Mouse (Mus musculus) embryonic fibroblast, embryonic 13.5 days (primary cell): Measurements from ENCODE around the gene Ube3a.

Source experiments
- CTCF ChIP-seq: IDR thresholded peaks from 2 replicates; pipeline ENCODE4 v1.5.1; 2011; ENCODE audit warnings: mild to moderate bottlenecking, control low read depth, low read length, moderate library complexity, borderline replicate concordance; ENCODE audit not compliant: insufficient read depth
- POLR2A ChIP-seq: IDR thresholded peaks from 2 replicates; pipeline ENCODE4 v1.6.1; 2011; ENCODE audit warnings: low read depth, mild to moderate bottlenecking, control low read depth, low read length, moderate library complexity

GRCm38 (mm10) chr7:59231960-59232359 lies 3.4 kb downstream of the Ube3a start:
- TF ChIP-seq CTCF (no peak), POLR2A (no peak)
